Mouse (Mus musculus) layer of hippocampus, adult 18-20 months (tissue): Measurements from ENCODE around the gene Fkbp5. TPM values are rescaled to one million over a fixed set of nuclear protein-coding genes. Genes with fewer than 3 reads are reported as not detected.

Experiments used
- DNase-seq, 2 experiments: peaks; one replicate each; pipeline ENCODE4 v3.0.0; 2022; ENCODE audit warnings: low spot score in 2 of 2
- total RNA-seq, 2 experiments: library from RNA; stranded (reverse); gene quantifications; 2 replicates each; pipeline ENCODE4 v1.2.3; 2021

Gene Fkbp5
- total RNA-seq, 2 experiments from 2014 or later = 81.9 to 84.3 TPM

- DNase-seq = no peak
Observed at GRCm38 (mm10) chr17:28506895-28507294, 10.4 kb downstream of the Fkbp5 start.

- DNase-seq = no peak
Observed at GRCm38 (mm10) chr17:28505591-28505990, 11.7 kb downstream of the Fkbp5 start.

GRCm38 (mm10) chr17:28504182-28504581 lies 13.1 kb downstream of the Fkbp5 start:
- DNase-seq = no peak

- DNase-seq = no peak
Observed at GRCm38 (mm10) chr17:28502196-28502821, 15.0 kb downstream of the Fkbp5 start.

- DNase-seq = no peak
Observed at GRCm38 (mm10) chr17:28500465-28500864, 16.9 kb downstream of the Fkbp5 start.

- DNase-seq = no peak
Observed at GRCm38 (mm10) chr17:28499190-28499589, 18.1 kb downstream of the Fkbp5 start.

- DNase-seq = no peak
Observed at GRCm38 (mm10) chr17:28495832-28496231, 21.5 kb downstream of the Fkbp5 start.

- DNase-seq = no peak
Observed at GRCm38 (mm10) chr17:28491035-28491770, 26.1 kb downstream of the Fkbp5 start.

GRCm38 (mm10) chr17:28488258-28489013 lies 28.9 kb downstream of the Fkbp5 start:
- DNase-seq = no peak

- peak in 1 of 2 experiments; percentile 33 for DNase-seq
Observed at GRCm38 (mm10) chr17:28487584-28488257, 29.6 kb downstream of the Fkbp5 start.

- DNase-seq = peak in 1 of 2 experiments; percentile 31
Observed at GRCm38 (mm10) chr17:28486720-28487119, 30.6 kb downstream of the Fkbp5 start.

- peak; percentile 94 to 98 for DNase-seq
Observed at GRCm38 (mm10) chr17:28485977-28486400, 31.3 kb downstream of the Fkbp5 start.

- DNase-seq = peak in 1 of 2 experiments; percentile 33
Observed at GRCm38 (mm10) chr17:28485446-28485948, 31.8 kb downstream of the Fkbp5 start.

GRCm38 (mm10) chr17:28484704-28485445 lies 32.5 kb downstream of the Fkbp5 start:
- DNase-seq = peak in 1 of 2 experiments; percentile 44

- DNase-seq = no peak
Observed at GRCm38 (mm10) chr17:28477421-28477820, 39.9 kb downstream of the Fkbp5 start.

- DNase-seq = no peak
Observed at GRCm38 (mm10) chr17:28476441-28476840, 40.9 kb downstream of the Fkbp5 start.

GRCm38 (mm10) chr17:28475593-28476325 lies 41.6 kb downstream of the Fkbp5 start:
- no peak for DNase-seq

- no peak for DNase-seq
Observed at GRCm38 (mm10) chr17:28472696-28473095, 44.6 kb downstream of the Fkbp5 start.

- no peak for DNase-seq
Observed at GRCm38 (mm10) chr17:28470876-28471275, 46.5 kb downstream of the Fkbp5 start.

GRCm38 (mm10) chr17:28467749-28468148 lies 49.6 kb downstream of the Fkbp5 start:
- DNase-seq = no peak
